Mouse (Mus musculus): Measurements from ENCODE around the gene Lrrc3b. TPM values are rescaled to one million over a fixed set of nuclear protein-coding genes. Genes with fewer than 3 reads are reported as not detected.

Lrrc3b gene
- polyA plus RNA-seq, 1 experiment from 2014 or later, result 5.1 TPM

- Histone ChIP-seq H3K4me3 (no peak overlapping the region), H3K9ac (no peak overlapping the region), H3K27ac (replicated peaks) (no peak overlapping the region), H3K27me3 (replicated peaks) (no peaks in the 10 kb centered on the region), H3K4me1 (0 out of 2 replicates have a peak, but pooled peaks cover 4% of the 10 kb centered on the region), H3K9me3 (no peaks in the 10 kb centered on the region), H3K36me3 (no peaks in the 10 kb centered on the region), H3K4me2 (no peak overlapping the region)
- ATAC-seq (ENCODE audit: extremely low read depth, insufficient number of reproducible peaks, low FRiP score, low TSS enrichment), result no peak
- WGBS, result 43% methylated on average over 1 of the region's 1 CpGs
These were observed 107.4 kb downstream of the Lrrc3b start for GRCm38 (mm10) chr14:15331370-15331769.

GRCm38 (mm10) chr14:15330155-15330554, 108.6 kb downstream of the Lrrc3b start:
- Histone ChIP-seq H3K4me3 (no peak overlapping the region), H3K9me3 (no peaks in the 10 kb centered on the region), H3K27ac (replicated peaks) (no peak overlapping the region), H3K4me1 (0 out of 2 replicates have a peak, but pooled peaks cover 4% of the 10 kb centered on the region), H3K27me3 (replicated peaks) (no peaks in the 10 kb centered on the region), H3K9ac (no peak overlapping the region), H3K36me3 (no peaks in the 10 kb centered on the region), H3K4me2 (no peak overlapping the region)
- no peak for ATAC-seq (ENCODE audit: extremely low read depth, insufficient number of reproducible peaks, low FRiP score, low TSS enrichment)
- WGBS, result 18% methylated on average over 1 of the region's 1 CpGs

GRCm38 (mm10) chr14:15325872-15326271, 112.9 kb downstream of the Lrrc3b start:
- WGBS, result 67% methylated on average over 1 of the region's 1 CpGs
- Histone ChIP-seq H3K4me3 (no peak overlapping the region), H3K4me2 (no peak overlapping the region), H3K9ac (no peak overlapping the region), H3K27me3 (replicated peaks) (no peaks in the 10 kb centered on the region), H3K4me1 (peaks cover 4% of the 10 kb centered on the region; the same call in 1 of the 2 replicates), H3K27ac (replicated peaks) (no peak overlapping the region), H3K36me3 (no peaks in the 10 kb centered on the region), H3K9me3 (no peaks in the 10 kb centered on the region)
- ATAC-seq (ENCODE audit: extremely low read depth, insufficient number of reproducible peaks, low FRiP score, low TSS enrichment), result no peak

GRCm38 (mm10) chr14:15322441-15323123, 116.2 kb downstream of the Lrrc3b start:
- H3K27me3 ChIP-seq (replicated peaks), result no peaks in the 10 kb centered on the region
- no peak for ATAC-seq (ENCODE audit: extremely low read depth, insufficient number of reproducible peaks, low FRiP score, low TSS enrichment)
- WGBS, result 78% methylated on average over 9 of the region's 9 CpGs
- no peaks in the 10 kb centered on the region; the same call in 1 of the 2 replicates for H3K4me1 ChIP-seq
- no peaks in the 10 kb centered on the region for H3K36me3 ChIP-seq
- H3K4me2 ChIP-seq, result no peak overlapping the region
- no peak overlapping the region for H3K27ac ChIP-seq (replicated peaks)
- H3K9me3 ChIP-seq, result no peaks in the 10 kb centered on the region
- H3K4me3 ChIP-seq, result no peak overlapping the region
- no peak overlapping the region for H3K9ac ChIP-seq

GRCm38 (mm10) chr14:15319399-15319915, 119.3 kb downstream of the Lrrc3b start:
- H3K9ac ChIP-seq, result no peak overlapping the region
- ATAC-seq (ENCODE audit: extremely low read depth, insufficient number of reproducible peaks, low FRiP score, low TSS enrichment), result no peak
- no peaks in the 10 kb centered on the region; the same call in 1 of the 2 replicates for H3K4me1 ChIP-seq
- H3K9me3 ChIP-seq, result no peaks in the 10 kb centered on the region
- H3K27ac ChIP-seq (replicated peaks), result no peak overlapping the region
- no peak overlapping the region for H3K4me2 ChIP-seq
- H3K36me3 ChIP-seq, result no peaks in the 10 kb centered on the region
- H3K4me3 ChIP-seq, result no peak overlapping the region
- no peaks in the 10 kb centered on the region for H3K27me3 ChIP-seq (replicated peaks)

- H3K4me1 ChIP-seq, result no peaks in the 10 kb centered on the region
- no peak overlapping the region for H3K27ac ChIP-seq (replicated peaks)
- H3K4me2 ChIP-seq, result no peak overlapping the region
- no peaks in the 10 kb centered on the region for H3K36me3 ChIP-seq
- no peaks in the 10 kb centered on the region for H3K9me3 ChIP-seq
- H3K4me3 ChIP-seq, result no peak overlapping the region
- no peaks in the 10 kb centered on the region for H3K27me3 ChIP-seq (replicated peaks)
- 77% methylated on average over 2 of the region's 2 CpGs for WGBS
- no peak overlapping the region for H3K9ac ChIP-seq
- no peak for ATAC-seq (ENCODE audit: extremely low read depth, insufficient number of reproducible peaks, low FRiP score, low TSS enrichment)
These were observed 130.2 kb downstream of the Lrrc3b start for GRCm38 (mm10) chr14:15308576-15308975.
